Mouse (Mus musculus): ENCODE data around the gene Gdf11. TPM values are rescaled to one million over a fixed set of nuclear protein-coding genes. Genes with fewer than 3 reads are reported as not detected.

The Gdf11 gene
- total and polyA plus RNA-seq, 3 experiments, result 3.4 to 7.3 (median 4.5) TPM

DNA sequence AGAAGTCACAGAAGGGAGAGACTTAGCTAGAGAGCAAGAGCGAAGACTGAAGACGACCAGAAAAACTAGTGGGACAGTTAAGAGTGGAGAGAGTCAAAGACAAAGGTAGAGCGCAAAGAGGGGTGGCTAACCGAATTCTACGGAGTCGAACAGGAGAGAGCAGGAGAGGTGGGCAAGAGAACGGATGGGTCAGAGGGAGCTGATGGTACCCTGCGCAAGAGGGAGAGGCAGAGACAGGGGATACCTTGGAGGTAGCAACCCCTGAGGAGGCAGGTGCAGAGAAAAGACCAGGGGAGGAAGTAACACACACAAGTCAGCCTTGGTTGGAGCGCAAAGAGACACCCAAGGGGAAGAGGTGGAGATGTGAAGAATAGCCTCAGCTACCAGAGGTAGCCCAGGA, 728 bp upstream of the Gdf11 start:
- peak overlapping the region; percentile 23 for H3K9ac ChIP-seq (ENCODE audit: insufficient read depth, low read depth)
- H3K4me1 ChIP-seq (ENCODE audit: control insufficient read depth in 1 of 2, insufficient read depth in 2 of 2), result peaks cover 10 to 26% of the 10 kb centered on the region in 2 experiments
- no peak for TF ChIP-seq HCFC1 (IDR thresholded peaks at IDR 0.05; ENCODE audit: low read depth, low read length)
- TF ChIP-seq SIN3A (IDR thresholded peaks at IDR 0.05; ENCODE audit: low read length), result 0 out of 2 replicates have a peak, but pooled peaks have one; percentile 8

DNA sequence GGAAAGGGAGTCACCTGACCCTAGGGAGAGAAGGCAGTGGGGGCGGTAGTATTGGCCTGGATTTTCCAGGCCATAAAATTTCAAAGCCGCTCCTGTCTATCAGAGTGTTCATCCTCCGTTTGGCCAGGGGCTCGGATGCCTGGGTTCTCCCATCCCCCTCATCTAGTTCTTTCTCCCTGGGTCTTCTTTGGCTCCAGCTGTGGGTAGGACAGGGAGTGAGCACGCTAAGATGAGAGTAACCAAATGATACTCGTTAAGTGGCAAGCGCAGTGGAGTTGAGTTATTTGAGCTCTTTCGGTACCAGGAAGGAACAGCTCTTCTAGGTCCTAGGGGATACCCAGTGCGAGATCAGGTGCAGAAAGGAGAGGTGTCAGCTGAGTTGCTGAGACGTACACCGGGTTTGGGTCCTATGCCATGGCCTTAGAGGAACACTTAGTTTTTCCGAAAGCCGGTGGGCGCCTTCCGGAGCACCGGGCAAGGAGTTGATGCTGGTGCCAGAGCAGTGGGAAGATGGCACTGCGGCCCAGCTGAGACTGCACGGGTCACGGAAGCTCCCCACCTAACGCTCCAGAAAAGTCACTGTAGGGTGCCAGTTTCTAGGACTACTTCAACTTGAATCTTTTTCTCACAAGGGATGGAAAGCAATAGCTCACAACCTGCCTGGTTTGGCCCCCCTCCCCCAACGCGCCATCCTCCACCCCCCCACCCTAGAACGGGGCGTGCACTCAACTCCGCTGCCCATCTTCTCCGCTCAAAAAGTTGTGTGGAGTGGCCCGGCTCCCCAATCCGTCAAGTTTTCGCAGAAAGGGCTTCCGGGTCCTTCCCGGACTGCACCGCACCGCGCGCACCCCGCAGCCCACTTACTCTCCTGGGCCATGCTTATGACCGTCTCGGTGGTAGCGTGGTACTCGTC, 879 bp downstream of the Gdf11 start:
- H3K4me2 ChIP-seq (ENCODE audit: insufficient read depth, low read depth, poor library complexity, severe bottlenecking), result peak overlapping the region; percentile 81
- TF ChIP-seq SIN3A (IDR thresholded peaks at IDR 0.05; ENCODE audit: low read length), result peak; percentile 25; the same call in 1 of the 2 replicates
- no peak for TF ChIP-seq RCOR1 (conservative IDR thresholded peaks at IDR 0.05; ENCODE audit: low read depth, low read length)
- TF ChIP-seq CTCF (conservative IDR thresholded peaks at IDR 0.05 in 1 of 2, IDR thresholded peaks at IDR 0.05 in 1 of 2; ENCODE audit: low read depth in 2 of 2, low read length in 2 of 2), result no peak
- TF ChIP-seq ETS1 (conservative IDR thresholded peaks at IDR 0.05; ENCODE audit: low read depth, low read length), result no peak
- no peak for TF ChIP-seq BHLHE40 (IDR thresholded peaks at IDR 0.05; ENCODE audit: low read depth, low read length)
- peak; percentile 7; the same call in 1 of the 2 replicates for TF ChIP-seq HCFC1 (IDR thresholded peaks at IDR 0.05; ENCODE audit: low read depth, low read length)
- dilution Hi-C loops (cut with MboI; ENCODE audit: extremely low pct_ligation_motif_present, extremely low pct_unique_long_range_greater_than_20kb, low sequenced_read_pairs) (no loop called here), in situ Hi-C loops (cut with MboI; ENCODE audit: low pct_ligation_motif_present, low pct_unique_long_range_greater_than_20kb, low sequenced_read_pairs) (loop anchor here (5.0 kb wide), 1 partner anchor 158 kb away; no protein-coding TSS in a partner anchor)
- no peaks in the 10 kb centered on the region for H3K9me3 ChIP-seq (replicated peaks; ENCODE audit: low read length)
- DNase-seq (ENCODE audit: extremely low read depth), result peak; percentile 38
- peaks cover 11 to 28% of the 10 kb centered on the region in 2 experiments for H3K36me3 ChIP-seq (replicated peaks in 1 of 2; ENCODE audit: control insufficient read depth in 1 of 2, insufficient read depth in 1 of 2, low read length in 1 of 2)
- peak overlapping the region; percentile 23 for H3K9ac ChIP-seq (ENCODE audit: insufficient read depth, low read depth)
- H3K4me3 ChIP-seq (replicated peaks in 1 of 3; ENCODE audit: low read depth in 2 of 3, low read length in 2 of 3, poor library complexity in 1 of 3), result peak overlapping the region; percentile 63 to 76 (median 71)
- peaks cover 14% of the 10 kb centered on the region for H3K27me3 ChIP-seq (replicated peaks)
- H3K4me1 ChIP-seq (ENCODE audit: control insufficient read depth in 1 of 2, insufficient read depth in 2 of 2), result peaks cover 10 to 28% of the 10 kb centered on the region in 2 experiments
- peak overlapping the region; percentile 5; the same call in 1 of the 2 replicates for H3K27ac ChIP-seq (ENCODE audit: insufficient read depth, low read depth)
- H3K79me2 ChIP-seq (replicated peaks; ENCODE audit: control insufficient read depth, extremely low read depth, insufficient read depth, poor library complexity, severe bottlenecking), result no peaks in the 10 kb centered on the region

More for the DNA sequence above, 728 bp upstream of the Gdf11 start:
- Histone ChIP-seq H3K9me3 (replicated peaks; ENCODE audit: low read length) (no peaks in the 10 kb centered on the region), H3K36me3 (replicated peaks in 1 of 2; ENCODE audit: control insufficient read depth in 1 of 2, insufficient read depth in 1 of 2, low read length in 1 of 2) (peaks cover 4 to 12% of the 10 kb centered on the region in 2 experiments), H3K27me3 (replicated peaks) (peaks cover 25% of the 10 kb centered on the region), H3K79me2 (replicated peaks; ENCODE audit: control insufficient read depth, extremely low read depth, insufficient read depth, poor library complexity, severe bottlenecking) (no peaks in the 10 kb centered on the region), H3K27ac (ENCODE audit: insufficient read depth, low read depth) (no peak overlapping the region), H3K4me3 (replicated peaks in 1 of 3; ENCODE audit: low read depth in 2 of 3, low read length in 2 of 3, poor library complexity in 1 of 3) (peak overlapping the region; percentile 23 to 53 (median 35)), H3K4me2 (ENCODE audit: insufficient read depth, low read depth, poor library complexity, severe bottlenecking) (peak overlapping the region; percentile 81)
- in situ Hi-C loops (cut with MboI; ENCODE audit: low pct_ligation_motif_present, low pct_unique_long_range_greater_than_20kb, low sequenced_read_pairs) (loop anchor here (5.0 kb wide), 1 partner anchor 160 kb away; no protein-coding TSS in a partner anchor), dilution Hi-C loops (cut with MboI; ENCODE audit: extremely low pct_ligation_motif_present, extremely low pct_unique_long_range_greater_than_20kb, low sequenced_read_pairs) (no loop called here)
- DNase-seq (ENCODE audit: extremely low read depth), result no peak

DNA sequence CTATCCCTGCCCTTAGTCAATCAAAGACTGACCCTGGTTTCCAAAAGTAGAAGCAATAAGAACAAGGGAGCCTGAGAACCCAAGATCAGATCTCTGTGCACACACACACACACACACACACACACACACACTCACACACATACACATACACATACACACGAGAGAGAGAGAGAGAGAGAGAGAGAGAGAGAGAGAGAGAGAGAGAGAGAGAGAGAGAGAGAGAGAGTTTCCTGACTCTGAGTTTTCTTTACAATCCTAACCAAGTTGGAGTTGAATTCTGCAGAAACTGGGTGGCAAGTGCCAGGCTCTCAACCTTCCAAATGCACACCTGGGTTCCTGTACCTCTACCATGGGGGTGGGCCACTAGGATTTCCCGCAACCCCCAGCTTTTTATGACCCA, 1.7 kb downstream of the Gdf11 start:
- Histone ChIP-seq H3K4me1 (ENCODE audit: control insufficient read depth in 1 of 2, insufficient read depth in 2 of 2) (peaks cover 15 to 35% of the 10 kb centered on the region in 2 experiments), H3K79me2 (replicated peaks; ENCODE audit: control insufficient read depth, extremely low read depth, insufficient read depth, poor library complexity, severe bottlenecking) (no peaks in the 10 kb centered on the region), H3K9ac (ENCODE audit: insufficient read depth, low read depth) (0 out of 2 replicates have a peak overlapping the region, but pooled peaks have one; percentile 23), H3K4me2 (ENCODE audit: insufficient read depth, low read depth, poor library complexity, severe bottlenecking) (peak overlapping the region; percentile 81), H3K27me3 (replicated peaks) (peaks cover 14% of the 10 kb centered on the region), H3K36me3 (replicated peaks in 1 of 2; ENCODE audit: control insufficient read depth in 1 of 2, insufficient read depth in 1 of 2, low read length in 1 of 2) (peaks cover 15 to 36% of the 10 kb centered on the region in 2 experiments), H3K4me3 (replicated peaks in 1 of 3; ENCODE audit: low read depth in 2 of 3, low read length in 2 of 3, poor library complexity in 1 of 3) (peak overlapping the region in 2 of 3 experiments; percentile 13 to 29), H3K27ac (ENCODE audit: insufficient read depth, low read depth) (no peak overlapping the region), H3K9me3 (replicated peaks; ENCODE audit: low read length) (no peaks in the 10 kb centered on the region)
- no peak for DNase-seq (ENCODE audit: extremely low read depth)
- TF ChIP-seq GABPA (IDR thresholded peaks at IDR 0.05; ENCODE audit: insufficient replicate concordance, low read depth, low read length) (no peak), HCFC1 (IDR thresholded peaks at IDR 0.05; ENCODE audit: low read depth, low read length) (no peak), RCOR1 (conservative IDR thresholded peaks at IDR 0.05; ENCODE audit: low read depth, low read length) (no peak), BHLHE40 (IDR thresholded peaks at IDR 0.05; ENCODE audit: low read depth, low read length) (no peak), MEF2A (IDR thresholded peaks at IDR 0.05; ENCODE audit: borderline replicate concordance, low read depth, low read length) (no peak), MAZ (IDR thresholded peaks at IDR 0.05; ENCODE audit: low read depth, low read length) (no peak), ZC3H11A (IDR thresholded peaks at IDR 0.05; ENCODE audit: low read depth, low read length) (no peak), TBP (conservative IDR thresholded peaks at IDR 0.05; ENCODE audit: low read depth, low read length) (no peak), IRF4 (IDR thresholded peaks at IDR 0.05; ENCODE audit: low read depth, low read length) (no peak), ZKSCAN1 (IDR thresholded peaks at IDR 0.05; ENCODE audit: borderline replicate concordance, low read depth, low read length) (no peak), USF2 (conservative IDR thresholded peaks at IDR 0.05; ENCODE audit: low read depth, low read length) (no peak), ZNF384 (IDR thresholded peaks at IDR 0.05; ENCODE audit: low read depth, low read length) (no peak), MYC (IDR thresholded peaks at IDR 0.05; ENCODE audit: low read depth, low read length) (no peak), RAD21 (IDR thresholded peaks at IDR 0.05; ENCODE audit: low read depth, low read length) (no peak), CTCF (conservative IDR thresholded peaks at IDR 0.05 in 1 of 2, IDR thresholded peaks at IDR 0.05 in 1 of 2; ENCODE audit: low read depth in 2 of 2, low read length in 2 of 2) (no peak)
- in situ Hi-C loops (cut with MboI; ENCODE audit: low pct_ligation_motif_present, low pct_unique_long_range_greater_than_20kb, low sequenced_read_pairs) (loop anchor here (5.0 kb wide), 1 partner anchor 158 kb away; no protein-coding TSS in a partner anchor), dilution Hi-C loops (cut with MboI; ENCODE audit: extremely low pct_ligation_motif_present, extremely low pct_unique_long_range_greater_than_20kb, low sequenced_read_pairs) (no loop called here)

Measured in CH12.LX (cell line).